In genomic region chr1:51849570-51850211, GRCm38 (mm10) we compare ENCODE assay signal across 11 mouse cellular contexts.
DNase-seq lines count a peak whose midpoint lies in the region; ATAC-seq lines count a peak whose summit lies in the region.
"Had no signal": no experiment of that assay in that cellular context is flagged by ENCODE, and none has a peak within 500 bp of the region (broad histone marks: within the 10 kb centered on the region; RNA-seq: fewer than 3 reads in every experiment).

No protein-coding gene starts in this region.

- 43% methylated on average over 8 of the region's 8 CpGs for WGBS in intestine, embryonic 14.5 days
- 14% methylated on average over 8 of the region's 8 CpGs for WGBS in large intestine, adult 2 months

- no peaks in the 10 kb centered on the region for H3K36me3 ChIP-seq in intestine, embryonic 14.5 days (ENCODE audit: control insufficient read depth, insufficient read depth, low read length)

- ATAC-seq in intestine, embryonic 14.5 days (replicated peaks; ENCODE audit: low FRiP score, low TSS enrichment, low read depth), result peak; percentile 64
- ATAC-seq: forebrain, embryonic 13.5 days had no signal

- H3K4me2 ChIP-seq in intestine, embryonic 14.5 days (ENCODE audit: low read length), result no peak overlapping the region
- H3K4me2 ChIP-seq: forebrain, embryonic 13.5 days; limb, embryonic 12.5 days had no signal

- H3K27me3 ChIP-seq in intestine, embryonic 14.5 days (replicated peaks; ENCODE audit: control insufficient read depth, insufficient read depth, low read length), result no peaks in the 10 kb centered on the region
- H3K27me3 ChIP-seq: CH12.LX; forebrain, embryonic 13.5 days; limb, embryonic 12.5 days had no signal

- H3K4me3 ChIP-seq in intestine, embryonic 14.5 days (ENCODE audit: low read depth, low read length), result no peak overlapping the region
- H3K4me3 ChIP-seq: embryonic facial prominence, embryonic 10.5 days; forebrain, embryonic 13.5 days; limb, embryonic 12.5 days had no signal

- peak overlapping the region; percentile 67 for H3K27ac ChIP-seq in intestine, embryonic 14.5 days (ENCODE audit: low read depth)
- H3K27ac ChIP-seq: embryonic facial prominence, embryonic 10.5 days; forebrain, embryonic 13.5 days; limb, embryonic 12.5 days had no signal

- no peaks in the 10 kb centered on the region for H3K9me3 ChIP-seq in intestine, embryonic 14.5 days (ENCODE audit: control insufficient read depth, low read length)
- H3K9me3 ChIP-seq: embryonic facial prominence, embryonic 10.5 days; forebrain, embryonic 13.5 days; limb, embryonic 12.5 days had no signal

- no peak overlapping the region for H3K9ac ChIP-seq in intestine, embryonic 14.5 days (ENCODE audit: low read length)
- H3K9ac ChIP-seq: forebrain, embryonic 13.5 days; limb, embryonic 12.5 days had no signal

- H3K4me1 ChIP-seq in intestine, embryonic 14.5 days (replicated peaks; ENCODE audit: control insufficient read depth, insufficient read depth, low read length), result peaks cover 19% of the 10 kb centered on the region

- peak; percentile 26 for DNase-seq in kidney, adult 11 months
- no peak for DNase-seq in kidney, adult 18-20 months
- DNase-seq in 416B (ENCODE audit: low read depth), result peak; percentile 5
- DNase-seq in intestine, embryonic 14.5 days (ENCODE audit: low spot score), result no peak
- peak; percentile 92 for DNase-seq in large intestine, adult 2 months (ENCODE audit: low read depth, low spot score)
- no peak for DNase-seq in gastrocnemius, postnatal 10 days
- DNase-seq in thymus, adult 18-20 months, result no peak

Comparison
In these comparisons a context has a peak if more than half of its experiments do, and no peak if none do; other contexts are left out.
1. DNase-seq: peak in kidney, adult 11 months (single experiment), 416B (single experiment) and large intestine, adult 2 months (single experiment); none in kidney, adult 18-20 months (single experiment), intestine, embryonic 14.5 days (single experiment), gastrocnemius, postnatal 10 days (single experiment) and thymus, adult 18-20 months (0 of 2).